Mouse (Mus musculus) heart, postnatal 0 days (tissue): Measurements from ENCODE around the gene Sept12.

ENCODE experiments used
- CTCF ChIP-seq: IDR thresholded peaks from 2 replicates; pipeline ENCODE4 v1.5.1; 2016; ENCODE audit warnings: antibody characterized with exemption, control low read depth, low read depth
- EP300 ChIP-seq: IDR thresholded peaks from 2 replicates; pipeline ENCODE4 v1.6.1; 2016; ENCODE audit warnings: antibody characterized with exemption, low read depth

DNA sequence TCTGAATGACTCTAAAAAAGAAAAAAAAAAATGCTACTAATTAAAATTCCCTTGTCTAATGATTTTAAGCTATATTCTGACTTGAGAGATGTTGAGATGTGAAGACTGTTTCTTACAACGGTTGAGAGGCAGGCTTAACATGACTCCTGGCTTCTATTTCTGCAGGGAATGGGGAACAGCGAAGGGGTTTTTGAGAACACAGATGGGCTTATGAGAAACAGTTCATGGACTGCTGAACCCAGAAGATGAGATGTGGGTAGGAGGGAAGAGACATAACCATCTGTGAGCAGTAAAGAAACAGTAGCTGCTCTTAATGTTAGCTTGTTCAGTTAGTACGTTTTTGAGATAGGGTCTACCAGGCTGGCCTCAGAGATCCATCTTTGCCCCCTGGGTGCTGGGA is 41.0 kb downstream of the Sept12 start:
- TF ChIP-seq EP300 (no peak), CTCF (no peak)
